Mouse (Mus musculus) kidney, postnatal 25 days (tissue): Measurements from ENCODE around the gene Ccdc154.
A peak's percentile ranks its signal among the peaks of the same experiment; 100 is the strongest.

Experiments used
- DNase-seq, 2 experiments: peaks; one replicate each; pipeline ENCODE4 v3.0.0; 2021; ENCODE audit warnings: mixed read lengths in 2 of 2

The Ccdc154 gene

DNA sequence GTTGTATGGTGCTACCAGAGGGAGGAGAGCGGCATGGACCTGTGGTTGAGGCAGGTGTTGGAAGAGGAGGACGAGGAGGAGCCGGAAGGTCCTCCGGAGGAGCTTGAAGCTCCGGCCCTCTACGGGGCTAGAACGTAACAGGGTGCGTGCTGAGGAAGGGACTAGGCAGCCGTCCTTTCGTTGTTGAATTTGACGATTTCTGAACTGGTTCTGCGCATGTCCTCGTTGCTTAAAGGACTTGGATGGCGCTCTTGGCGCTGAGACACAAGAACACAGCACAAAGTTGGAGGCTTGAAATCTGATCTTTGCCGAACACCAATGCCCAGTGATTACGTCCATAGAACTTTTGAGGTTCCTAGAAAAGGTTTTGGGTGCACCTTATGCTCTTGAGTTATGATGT is 22.7 kb downstream of the Ccdc154 start:
- no peak for DNase-seq

DNA sequence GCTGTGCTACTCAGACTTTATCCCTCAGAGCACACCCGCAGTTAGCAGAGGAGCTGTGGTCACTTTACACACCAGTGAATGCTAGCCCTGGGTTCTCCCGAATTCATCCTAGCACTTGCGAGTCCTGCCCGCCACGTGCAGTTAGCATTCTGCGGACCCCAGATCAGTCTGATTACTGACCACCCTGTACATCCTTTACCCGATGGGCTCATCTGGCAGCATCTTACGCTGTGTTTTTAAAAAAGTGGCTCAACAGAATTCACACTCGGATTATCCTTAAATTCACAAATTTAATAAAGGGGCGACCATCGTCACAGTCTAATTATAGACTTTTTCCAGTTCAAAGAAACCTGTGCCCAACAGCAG is 25.5 kb downstream of the Ccdc154 start:
- no peak for DNase-seq

DNA sequence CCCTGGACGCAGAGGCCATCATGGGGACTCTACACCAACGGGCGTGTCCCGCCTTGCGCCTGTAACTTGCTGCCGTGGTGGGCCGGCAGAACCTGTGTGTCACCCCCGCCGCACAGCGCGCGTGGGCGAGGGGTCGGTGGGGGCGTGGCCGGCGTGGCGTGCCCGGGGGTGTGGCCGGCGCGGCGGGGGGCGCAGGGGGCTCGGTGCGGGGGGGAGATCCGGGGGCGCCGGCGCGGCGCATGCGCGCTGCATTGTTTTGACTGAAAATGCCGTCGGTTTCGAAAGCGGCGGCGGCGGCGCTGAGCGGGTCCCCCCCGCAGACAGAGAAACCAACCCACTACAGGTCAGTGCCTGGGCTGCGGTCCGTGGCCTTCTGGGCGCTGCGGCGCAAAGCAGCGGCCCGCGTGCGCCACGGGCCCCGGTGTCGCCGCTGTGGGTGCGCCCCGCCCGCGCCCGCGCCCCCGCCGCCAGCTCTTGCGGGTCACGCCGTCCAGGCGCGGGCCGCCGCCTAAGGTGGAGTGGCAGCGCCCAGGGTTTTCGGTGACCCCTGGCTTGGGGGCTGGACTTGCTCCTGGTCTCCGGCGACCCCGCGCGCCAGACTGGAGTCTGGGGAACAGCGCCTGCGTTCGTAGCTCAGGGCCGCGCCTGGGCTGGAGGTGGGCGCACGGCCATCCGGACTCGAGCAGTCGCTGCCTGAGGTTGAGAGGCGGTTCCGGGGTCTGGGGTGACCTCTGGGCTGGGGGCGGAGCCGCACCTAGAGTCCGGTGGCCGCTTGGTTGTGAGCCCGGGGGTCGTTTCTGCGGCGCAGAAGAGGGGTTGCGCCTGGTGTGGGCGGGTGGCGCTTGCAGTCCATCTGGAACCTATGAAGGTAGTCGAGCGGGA is 26.1 kb downstream of the Ccdc154 start, which contains the start of gene Unkl:
Gene Unkl (plus strand): TSS at position 248 of the 882 bp plus-strand sequence.
- DNase-seq = peak; percentile 75 to 84

DNA sequence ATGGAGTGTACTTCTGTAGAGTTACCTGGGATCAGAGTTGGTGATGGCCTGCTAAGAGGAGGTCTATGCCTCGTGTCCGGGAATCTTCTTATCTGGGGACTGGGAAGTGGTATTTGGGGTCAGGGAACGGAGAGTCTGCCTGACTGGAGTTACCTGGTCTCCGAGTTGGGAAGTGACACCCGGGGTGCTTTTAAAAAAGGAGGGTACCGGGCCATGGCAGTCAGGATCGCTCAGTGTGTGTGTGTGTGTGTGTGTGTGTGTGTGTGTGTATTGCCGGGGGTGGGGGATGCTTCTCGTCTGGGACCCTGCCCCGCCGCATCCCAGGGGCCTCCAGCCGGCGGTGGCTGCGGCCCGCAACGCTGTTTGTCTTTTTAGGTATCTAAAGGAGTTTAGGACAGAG is 26.8 kb downstream of the Ccdc154 start:
- no peak for DNase-seq

DNA sequence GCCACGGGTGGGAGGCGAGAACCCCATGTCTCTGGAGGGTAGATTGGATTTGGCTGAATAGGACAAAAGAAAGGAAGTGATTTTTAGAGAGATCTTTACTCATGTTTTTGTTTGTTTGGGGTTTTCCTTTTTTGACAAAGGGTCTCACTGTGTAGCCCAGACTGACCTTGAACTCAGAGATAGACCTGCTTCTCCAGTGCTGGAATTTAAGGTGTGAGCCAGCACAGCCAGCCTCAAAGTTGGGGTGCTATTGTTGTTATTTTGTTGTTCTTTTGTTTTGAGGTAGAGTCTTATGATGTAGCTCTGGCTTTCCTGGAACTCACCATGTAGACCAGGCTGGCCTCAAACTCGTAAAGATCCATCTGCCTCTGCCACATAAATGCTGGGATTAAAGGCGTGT is 40.1 kb downstream of the Ccdc154 start:
- DNase-seq = no peak

DNA sequence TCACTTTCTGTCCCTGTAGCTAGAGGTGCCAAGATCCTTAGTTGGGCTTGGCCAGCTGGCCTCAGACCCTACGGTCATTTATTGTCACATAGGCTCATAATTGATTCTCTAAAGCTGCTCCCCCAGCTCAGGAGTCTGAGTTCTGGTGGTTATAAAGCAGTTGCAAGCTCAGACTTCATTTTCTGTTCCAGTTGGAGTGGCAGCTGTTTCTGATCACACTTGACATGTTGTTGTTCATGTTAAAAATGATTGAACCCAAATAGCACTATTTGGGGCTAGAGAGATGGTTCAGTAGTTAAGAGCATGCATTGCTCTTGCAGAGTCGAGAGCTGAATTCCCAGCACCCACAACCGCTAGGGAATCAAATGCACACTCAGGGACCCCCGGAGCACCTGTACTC is 47.7 kb downstream of the Ccdc154 start:
- DNase-seq = no peak

DNA sequence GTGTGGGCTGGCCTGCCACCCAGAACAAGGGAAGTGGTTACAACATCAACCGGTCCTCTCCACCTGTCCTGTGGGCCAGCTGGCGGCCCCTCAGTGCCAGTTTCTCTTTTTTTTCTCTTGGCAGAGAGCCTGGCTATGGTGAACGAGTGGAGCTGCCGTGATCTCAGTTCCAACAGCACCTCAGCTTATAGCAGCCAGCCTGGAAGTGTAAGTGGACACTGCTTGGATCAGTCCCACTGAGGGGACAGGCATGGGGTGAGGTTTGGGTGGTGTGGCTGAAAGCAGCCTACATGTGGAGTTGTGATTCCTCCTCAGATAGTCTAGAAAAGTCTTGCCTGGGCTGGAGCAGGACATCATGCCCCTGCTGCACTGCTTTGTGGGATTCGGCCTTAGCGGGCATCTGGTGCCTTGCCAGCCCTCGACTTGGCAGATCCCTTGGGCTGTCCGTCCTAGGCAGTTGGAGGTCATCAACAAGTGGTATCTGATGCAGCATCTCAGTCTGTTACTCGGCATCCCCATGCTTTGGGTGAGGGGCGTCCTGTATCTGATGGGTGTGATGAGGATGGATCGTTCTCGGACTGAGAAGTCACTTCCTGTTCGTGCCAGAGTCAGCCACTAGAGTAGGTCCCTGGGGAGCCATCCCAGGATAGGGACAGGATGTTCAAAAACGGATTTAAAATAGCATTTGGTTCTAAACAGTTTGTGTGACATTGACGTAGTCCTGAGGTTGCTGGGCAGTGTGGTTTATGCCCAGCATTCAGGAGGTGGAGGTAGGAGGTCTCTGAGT is 48.6 kb downstream of the Ccdc154 start:
- DNase-seq = peak; percentile 76 to 84

DNA sequence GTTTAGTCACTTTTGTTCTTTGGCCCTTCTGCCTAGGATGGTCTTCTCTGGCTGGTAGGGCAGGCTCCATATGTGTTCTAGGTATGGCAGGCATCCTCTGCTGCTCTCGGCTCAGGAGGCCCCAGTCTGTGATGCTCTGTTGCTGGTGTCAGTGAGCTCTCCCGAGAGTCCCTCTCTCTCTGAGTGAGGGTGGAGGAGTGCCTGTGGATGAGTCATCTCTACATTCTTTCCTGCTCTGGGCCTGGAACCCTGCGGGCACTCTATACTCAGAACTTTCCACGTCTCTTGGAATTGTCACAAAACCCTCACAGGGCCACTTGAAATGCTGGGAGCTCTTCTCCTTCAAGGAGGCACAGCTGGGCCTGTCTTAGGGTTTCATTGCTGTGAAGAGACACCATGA is 49.4 kb downstream of the Ccdc154 start:
- DNase-seq = no peak

DNA sequence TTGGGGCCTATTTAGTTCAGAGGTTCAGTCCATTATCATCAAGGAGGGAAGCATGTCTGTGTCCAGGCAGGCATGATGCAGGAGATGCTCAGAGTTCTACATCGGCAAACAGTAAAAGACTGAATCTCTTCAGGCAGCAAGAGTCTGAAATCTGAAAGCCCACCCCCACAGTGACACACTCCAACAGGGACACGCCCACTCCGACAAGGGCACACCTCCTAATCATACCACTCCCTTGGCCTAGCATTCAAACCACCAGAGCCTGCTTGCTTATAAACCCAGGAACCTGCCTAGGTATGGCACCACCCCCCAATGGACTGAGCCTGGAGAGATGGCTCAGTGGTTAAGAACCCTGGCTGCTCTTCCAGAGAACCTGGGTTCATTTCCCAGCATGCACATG is 53.2 kb downstream of the Ccdc154 start:
- no peak for DNase-seq

DNA sequence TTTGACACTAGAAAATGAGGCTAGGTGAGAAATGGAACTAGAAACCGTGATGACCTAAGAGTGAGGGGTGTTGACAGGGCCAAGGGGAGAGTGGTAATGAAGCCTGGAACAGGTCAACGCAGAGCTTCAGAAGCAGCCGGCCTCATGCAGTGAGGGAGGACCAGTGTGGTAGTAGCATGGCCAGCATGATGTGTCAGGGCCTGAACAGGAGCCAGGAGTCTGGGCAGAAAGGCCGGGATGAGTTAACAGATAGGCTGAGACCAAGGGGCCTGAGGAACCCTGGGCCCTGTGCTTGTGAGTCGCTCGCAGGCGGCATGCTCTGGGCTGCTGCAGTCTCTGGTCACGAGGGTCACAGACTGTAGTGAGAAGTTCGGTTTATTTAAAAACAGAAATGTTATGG is 56.7 kb downstream of the Ccdc154 start:
- no peak for DNase-seq

DNA sequence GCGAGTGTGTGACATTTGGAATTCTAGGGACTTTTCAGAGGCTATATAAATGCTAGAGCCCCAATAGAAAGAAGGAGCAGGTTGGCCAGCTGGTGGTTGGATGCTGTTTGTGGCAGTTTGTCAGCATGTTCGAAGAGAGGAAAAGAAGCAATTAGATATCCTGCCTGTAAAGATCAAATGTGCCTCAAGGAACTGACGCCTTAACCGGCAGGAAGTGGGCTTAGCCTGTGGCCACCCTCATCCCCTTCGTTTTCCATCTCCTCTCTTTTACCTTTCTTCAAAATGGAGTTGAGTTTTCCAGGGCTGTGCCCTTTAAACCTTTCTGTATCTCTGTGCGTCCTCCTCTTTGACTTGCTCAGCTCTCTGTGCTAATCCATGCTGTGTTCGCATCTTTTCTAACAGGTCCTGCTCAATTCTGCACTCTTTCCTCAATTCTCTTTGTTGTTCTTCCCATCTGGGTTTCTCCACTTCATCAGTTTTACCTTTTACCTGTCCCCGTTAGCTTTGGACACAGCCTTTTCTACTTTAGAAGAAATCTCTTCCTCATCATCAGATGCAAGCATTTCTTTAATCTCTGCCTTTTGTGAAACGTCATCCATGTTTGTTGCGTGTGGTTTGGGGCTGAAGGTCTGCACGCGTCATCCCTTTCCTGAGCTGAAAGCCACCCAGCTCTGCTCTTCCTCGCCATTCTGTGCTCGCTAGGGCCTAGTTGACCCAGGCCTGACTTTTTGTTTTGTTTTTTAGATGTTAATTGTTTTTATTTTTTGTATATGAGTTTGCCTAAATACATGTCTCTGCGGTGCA is 57.4 kb downstream of the Ccdc154 start:
- DNase-seq = no peak

DNA sequence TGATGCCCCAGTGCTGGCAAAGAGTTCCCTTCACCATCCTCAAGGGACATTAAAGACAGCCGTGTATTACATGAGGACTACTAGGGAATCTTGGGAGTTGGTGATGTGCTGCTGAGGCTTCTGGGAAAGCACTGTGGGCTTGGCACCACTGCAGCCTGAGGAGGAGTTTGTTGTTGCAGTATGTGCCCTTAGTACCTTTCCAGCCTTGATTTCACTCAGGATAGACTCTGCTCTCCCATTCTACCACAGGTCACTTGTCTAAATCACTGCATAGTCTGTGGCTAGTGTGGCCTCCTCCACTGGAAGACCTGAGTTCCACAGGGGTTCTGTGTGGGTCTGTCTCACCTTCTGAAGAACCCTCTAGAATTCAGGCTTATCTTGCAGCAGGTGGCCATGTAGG is 58.5 kb downstream of the Ccdc154 start:
- no peak for DNase-seq
